In genomic region chr2:138265356-138266005, GRCm38 (mm10) we compare ENCODE assay signal across 9 mouse cellular contexts. TPM values are rescaled to one million over a fixed set of nuclear protein-coding genes. Genes with fewer than 3 reads are reported as not detected.
A peak's percentile ranks its signal among the peaks of the same experiment; 100 is the strongest.
DNase-seq lines count a peak whose midpoint lies in the region; ATAC-seq and TF ChIP-seq lines count a peak whose summit lies in the region.
"Had no signal": no experiment of that assay in that cellular context is flagged by ENCODE, and none has a peak within 500 bp of the region (broad histone marks: within the 10 kb centered on the region; RNA-seq: fewer than 3 reads in every experiment).

No protein-coding gene starts in this region.

- no peaks in the 10 kb centered on the region for H3K36me3 ChIP-seq in spleen, adult 2 months (ENCODE audit: control insufficient read depth, insufficient read depth, low read length)
- no peaks in the 10 kb centered on the region for H3K36me3 ChIP-seq in kidney, postnatal 0 days (ENCODE audit: insufficient read depth, low read length)
- H3K36me3 ChIP-seq in midbrain, embryonic 13.5 days: no peaks in the 10 kb centered on the region
- H3K36me3 ChIP-seq: embryonic facial prominence, embryonic 12.5 days had no signal

- no peaks in the 10 kb centered on the region for H3K27me3 ChIP-seq in spleen, adult 2 months (ENCODE audit: control insufficient read depth, insufficient read depth, low read length)
- no peaks in the 10 kb centered on the region for H3K27me3 ChIP-seq in kidney, postnatal 0 days (ENCODE audit: insufficient read depth, low read length)
- no peaks in the 10 kb centered on the region for H3K27me3 ChIP-seq in midbrain, embryonic 13.5 days
- H3K27me3 ChIP-seq: embryonic facial prominence, embryonic 12.5 days had no signal

- no peak for TF ChIP-seq CTCF in spleen, adult 2 months (IDR thresholded peaks at IDR 0.05; ENCODE audit: extremely low read depth, insufficient read depth, insufficient read length, insufficient replicate concordance)
- no peak for TF ChIP-seq CTCF in kidney, postnatal 0 days (IDR thresholded peaks at IDR 0.05; ENCODE audit: low read depth)

- ATAC-seq in kidney, postnatal 0 days (replicated peaks; ENCODE audit: low FRiP score, low read depth): no peak
- ATAC-seq in midbrain, embryonic 13.5 days: 0 out of 2 replicates have a peak, but pooled peaks have one; percentile 43

- intact Hi-C loops in left cerebral cortex, postnatal 14 days (cut with DNase I): no loop called here

- no peaks in the 10 kb centered on the region for H3K9me3 ChIP-seq in kidney, postnatal 0 days (replicated peaks; ENCODE audit: low read length)
- no peaks in the 10 kb centered on the region for H3K9me3 ChIP-seq in midbrain, embryonic 13.5 days
- H3K9me3 ChIP-seq: embryonic facial prominence, embryonic 12.5 days had no signal

- no peak overlapping the region for H3K4me3 ChIP-seq in spleen, adult 2 months (ENCODE audit: extremely low read depth, insufficient read depth, insufficient read length)
- H3K4me3 ChIP-seq in kidney, postnatal 0 days (replicated peaks; ENCODE audit: low read depth, low read length): no peak overlapping the region
- no peak overlapping the region for H3K4me3 ChIP-seq in midbrain, embryonic 13.5 days (replicated peaks)
- H3K4me3 ChIP-seq: embryonic facial prominence, embryonic 12.5 days; myocyte had no signal

- H3K27ac ChIP-seq in spleen, adult 2 months (ENCODE audit: insufficient read depth, low read length): peak overlapping the region; percentile 42
- peak overlapping the region; percentile 58 for H3K27ac ChIP-seq in kidney, postnatal 0 days
- H3K27ac ChIP-seq in midbrain, embryonic 13.5 days: no peak overlapping the region
- H3K27ac ChIP-seq: embryonic facial prominence, embryonic 12.5 days had no signal

- H3K9ac ChIP-seq in kidney, postnatal 0 days (ENCODE audit: low read depth, low read length): no peak overlapping the region
- no peak overlapping the region for H3K9ac ChIP-seq in midbrain, embryonic 13.5 days (replicated peaks)
- H3K9ac ChIP-seq: embryonic facial prominence, embryonic 12.5 days had no signal

- WGBS in spleen, adult 2 months: 23% methylated on average over 13 of the region's 13 CpGs
- 27% methylated on average over 13 of the region's 13 CpGs for WGBS in kidney, postnatal 0 days
- 36% methylated on average over 13 of the region's 13 CpGs for WGBS in midbrain, embryonic 13.5 days

- no peak for TF ChIP-seq POLR2A in spleen, adult 2 months (IDR thresholded peaks at IDR 0.05; ENCODE audit: low read depth, low read length)

- peak overlapping the region; percentile 22; the same call in 1 of the 2 replicates for H3K4me2 ChIP-seq in kidney, postnatal 0 days (ENCODE audit: low read length)
- no peak overlapping the region for H3K4me2 ChIP-seq in midbrain, embryonic 13.5 days (replicated peaks)
- H3K4me2 ChIP-seq: embryonic facial prominence, embryonic 12.5 days had no signal

- no peaks in the 10 kb centered on the region; the same call in 1 of the 2 replicates for H3K4me1 ChIP-seq in spleen, adult 2 months (ENCODE audit: control insufficient read depth, insufficient read depth, insufficient read length)
- H3K4me1 ChIP-seq in kidney, postnatal 0 days (replicated peaks; ENCODE audit: insufficient read depth, low read length): peaks cover 38% of the 10 kb centered on the region
- H3K4me1 ChIP-seq in midbrain, embryonic 13.5 days (replicated peaks): peaks cover 39% of the 10 kb centered on the region

- DNase-seq in spleen, adult 2 months (ENCODE audit: low read depth in 1 of 2, low spot score in 2 of 2): peak in 1 of 2 experiments; percentile 5
- no peak for DNase-seq in spleen, postnatal 10 days (ENCODE audit: low spot score in 2 of 2)
- DNase-seq in embryo, embryonic 10.5 days (ENCODE audit: low spot score): peak; percentile 45
- DNase-seq in kidney, postnatal 0 days (ENCODE audit: low spot score): peak; percentile 70
- DNase-seq in urinary bladder, adult 18-20 months (ENCODE audit: low spot score in 2 of 2): no peak
- no peak for DNase-seq in left cerebral cortex, postnatal 14 days (ENCODE audit: low spot score in 2 of 2)

RNA-seq across cellular contexts. Expression of gene Btbd3, which starts 9.1 kb away (rescaled TPM):
- polyA plus RNA-seq in spleen, adult 2 months (2012; rRNA removed): 1.9 and 2.4 TPM in 2 replicates
- 13.0 and 14.0 TPM in 2 replicates for polyA plus RNA-seq in kidney, postnatal 0 days (2015; fragmentation: Nextera tagmentation; extraction: Ambion mirVana)
- polyA plus RNA-seq in midbrain, embryonic 13.5 days (2015; fragmentation: Nextera tagmentation; extraction: Ambion mirVana): 29.2 and 31.6 TPM in 2 replicates
- total RNA-seq in left cerebral cortex, postnatal 14 days (2021): 100 to 1,000 TPM; 102 to 104 TPM

Comparison
In these comparisons a context has a peak if more than half of its experiments do, and no peak if none do; other contexts are left out.
1. DNase-seq: peak in embryo, embryonic 10.5 days (single experiment) and kidney, postnatal 0 days (single experiment); none in spleen, postnatal 10 days (0 of 2), urinary bladder, adult 18-20 months (0 of 2) and left cerebral cortex, postnatal 14 days (0 of 2).